Mouse (Mus musculus) left cerebral cortex, adult 8-10 months (tissue): ENCODE data around the gene Hoxb5. TPM values are rescaled to one million over a fixed set of nuclear protein-coding genes. Genes with fewer than 3 reads are reported as not detected.
A peak's percentile ranks its signal among the peaks of the same experiment; 100 is the strongest.

Experiments
- DNase-seq, 2 experiments: peaks; one replicate each; pipeline ENCODE4 v3.0.0; 2022; ENCODE audit warnings: low spot score in 2 of 2
- total RNA-seq, 4 experiments: library from RNA; stranded (reverse); gene quantifications; 2 replicates each; pipeline ENCODE4 v1.2.4; 2022

Gene Hoxb5
- total RNA-seq, 4 experiments from 2014 or later: not detected

DNA sequence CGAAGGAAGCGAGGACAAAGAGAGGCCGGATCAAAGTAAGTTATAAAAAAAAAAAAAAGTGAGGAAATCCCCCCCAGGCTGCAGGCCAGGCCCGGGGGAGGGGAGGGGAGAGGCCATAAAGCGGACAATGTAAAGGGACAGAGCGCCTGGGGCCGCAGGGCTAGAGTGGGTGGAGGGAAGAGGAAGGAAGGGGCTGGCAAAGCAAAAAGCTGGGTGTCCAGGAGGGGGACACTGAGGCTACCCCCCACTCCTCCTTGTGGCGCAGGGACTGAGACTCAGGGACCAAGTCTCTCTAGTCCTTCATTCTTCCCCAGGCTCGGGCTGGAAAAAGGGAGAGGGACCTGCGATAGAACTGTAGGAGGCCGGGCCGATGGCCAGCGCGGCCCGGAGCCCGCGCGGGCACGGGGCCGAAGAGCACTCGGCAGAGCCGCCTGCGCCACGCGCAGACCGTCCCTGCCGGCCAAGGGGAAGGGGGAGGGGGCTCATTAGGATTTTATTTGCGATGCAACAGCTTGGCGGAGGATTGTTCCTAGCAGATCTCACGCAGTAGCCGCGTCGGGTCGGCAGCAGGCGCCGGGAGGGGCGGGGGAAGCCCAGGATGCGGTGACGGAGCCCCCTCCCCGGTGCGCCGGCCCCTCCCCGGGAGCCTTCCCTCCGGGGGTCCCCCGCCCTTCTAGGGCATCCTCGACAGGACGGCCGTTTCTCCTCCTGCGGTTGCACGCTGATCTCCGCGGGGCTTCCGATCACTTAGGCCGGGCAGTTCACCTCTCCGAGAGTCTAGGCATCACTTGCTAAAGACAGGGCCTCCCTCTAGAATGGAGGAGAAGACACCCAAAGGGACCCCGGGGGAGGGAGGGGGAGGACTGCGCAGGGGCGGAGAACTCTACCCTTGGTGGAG lies 30.9 kb upstream of the Hoxb5 start:
- DNase-seq: no peak

DNA sequence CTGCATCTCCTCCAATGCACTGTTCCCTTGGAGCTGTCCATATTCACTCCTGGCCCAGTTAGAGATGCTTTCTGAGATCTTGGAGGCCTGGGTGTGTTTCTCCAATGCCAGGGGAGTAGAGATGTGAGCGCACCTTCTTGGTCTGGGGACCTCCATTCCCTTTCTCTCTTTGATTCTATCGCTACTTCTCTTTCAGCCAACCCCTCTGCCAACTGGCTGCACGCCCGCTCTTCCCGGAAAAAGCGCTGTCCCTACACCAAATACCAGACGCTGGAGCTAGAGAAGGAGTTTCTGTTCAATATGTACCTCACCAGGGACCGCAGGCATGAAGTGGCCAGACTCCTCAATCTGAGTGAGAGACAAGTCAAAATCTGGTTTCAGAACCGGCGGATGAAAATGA lies 28.7 kb upstream of the Hoxb5 start:
- no peak for DNase-seq

DNA sequence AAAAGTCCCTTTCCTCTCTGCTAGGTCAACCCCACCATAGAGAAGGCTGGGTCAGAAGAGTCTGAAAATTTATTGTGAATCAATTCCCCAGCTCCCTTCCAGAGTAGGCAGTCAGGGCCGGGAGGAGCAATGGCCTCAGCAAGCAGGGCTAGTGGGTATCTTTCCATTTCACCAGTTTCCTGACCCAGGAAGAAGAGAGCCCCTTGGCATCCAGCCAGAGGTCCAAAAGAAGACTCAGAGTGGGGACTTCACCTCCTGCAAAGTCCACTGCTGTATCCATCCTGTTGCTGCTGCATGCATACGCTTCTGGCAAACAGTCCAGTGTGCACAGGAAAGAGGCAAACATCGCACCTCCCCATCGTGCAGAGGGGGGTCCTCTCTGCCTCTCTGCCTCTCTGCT lies 27.2 kb upstream of the Hoxb5 start:
- no peak for DNase-seq

DNA sequence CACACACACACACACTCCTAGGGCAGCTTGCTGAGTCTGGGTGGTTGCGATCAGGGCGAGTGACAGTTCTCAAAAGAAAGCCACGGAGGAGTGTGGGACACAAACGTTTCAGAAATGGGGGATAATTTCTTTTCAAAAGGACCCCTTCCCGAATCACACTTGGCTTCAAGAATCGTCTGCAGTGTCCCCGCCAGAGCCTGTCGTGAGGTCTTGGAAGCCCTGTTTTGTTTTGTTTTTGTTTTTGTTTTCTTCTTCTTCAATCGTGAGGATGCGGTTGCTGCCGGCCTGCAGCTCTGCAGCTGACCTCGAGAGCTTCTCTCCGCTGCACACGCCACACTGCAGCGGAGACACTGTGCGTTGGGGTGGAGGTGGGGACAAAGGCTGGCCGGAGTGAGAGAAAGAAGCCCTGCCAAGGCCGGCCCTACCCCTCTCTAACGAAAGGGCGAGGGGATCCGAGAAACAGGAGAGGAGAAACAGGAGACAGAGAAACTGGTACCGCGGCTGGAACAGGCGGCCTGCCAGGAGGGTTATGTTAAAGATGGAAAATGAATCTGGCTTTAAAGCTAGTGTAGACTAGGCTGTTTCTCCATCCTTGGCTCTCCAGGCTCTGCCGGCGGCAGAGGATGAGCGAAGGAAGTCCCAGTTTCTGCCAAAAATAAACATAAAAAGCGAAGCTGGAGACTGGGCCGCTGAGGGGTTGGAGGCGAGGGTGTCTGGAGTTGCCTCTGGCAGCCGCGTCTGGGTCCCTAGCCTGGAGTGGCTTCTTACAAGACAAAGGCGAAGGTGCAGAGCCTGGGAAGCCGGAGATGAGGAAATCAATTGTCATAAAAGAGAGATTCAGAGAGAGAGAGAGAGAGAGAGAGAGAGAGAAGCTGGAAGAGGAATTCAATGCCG lies 25.7 kb upstream of the Hoxb5 start:
- DNase-seq: no peak

DNA sequence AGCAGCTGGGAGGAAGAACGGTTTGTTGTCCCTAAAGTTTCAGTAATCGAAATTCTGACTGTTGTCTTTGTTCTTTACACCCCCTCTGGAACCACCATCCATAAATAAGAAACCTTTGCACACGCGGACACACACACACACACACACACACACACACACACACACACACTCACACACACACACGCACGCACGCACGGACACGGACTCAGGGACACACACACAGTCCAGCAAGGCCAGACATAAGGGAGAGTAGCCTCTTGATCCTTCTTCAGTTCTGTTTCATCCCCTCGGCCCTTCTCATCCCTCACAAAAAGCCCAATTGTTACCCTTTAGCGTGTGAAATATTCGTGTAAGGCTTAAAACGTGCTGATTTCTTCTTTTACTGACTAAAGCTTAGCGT lies 24.8 kb upstream of the Hoxb5 start:
- no peak for DNase-seq

DNA sequence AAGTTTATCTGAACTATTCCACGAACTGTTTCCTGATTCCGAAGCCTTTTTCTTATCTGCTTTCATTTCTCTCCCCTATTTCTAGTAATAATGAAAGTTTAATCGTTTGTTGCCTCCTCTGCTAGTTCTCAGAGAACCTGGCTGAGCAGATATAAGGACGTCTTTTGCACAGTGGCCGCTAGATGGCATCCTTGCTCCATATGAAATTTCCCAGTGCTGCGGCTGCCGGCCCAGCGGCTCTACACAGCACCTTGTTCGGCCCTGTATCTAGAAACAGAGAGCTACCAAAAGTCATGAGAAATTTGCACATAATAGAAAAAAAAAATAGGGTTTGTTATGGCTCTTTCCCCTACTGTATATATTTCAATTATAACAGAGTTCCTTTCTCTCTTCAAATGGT lies 24.4 kb upstream of the Hoxb5 start:
- peak; percentile 38 to 56 for DNase-seq

DNA sequence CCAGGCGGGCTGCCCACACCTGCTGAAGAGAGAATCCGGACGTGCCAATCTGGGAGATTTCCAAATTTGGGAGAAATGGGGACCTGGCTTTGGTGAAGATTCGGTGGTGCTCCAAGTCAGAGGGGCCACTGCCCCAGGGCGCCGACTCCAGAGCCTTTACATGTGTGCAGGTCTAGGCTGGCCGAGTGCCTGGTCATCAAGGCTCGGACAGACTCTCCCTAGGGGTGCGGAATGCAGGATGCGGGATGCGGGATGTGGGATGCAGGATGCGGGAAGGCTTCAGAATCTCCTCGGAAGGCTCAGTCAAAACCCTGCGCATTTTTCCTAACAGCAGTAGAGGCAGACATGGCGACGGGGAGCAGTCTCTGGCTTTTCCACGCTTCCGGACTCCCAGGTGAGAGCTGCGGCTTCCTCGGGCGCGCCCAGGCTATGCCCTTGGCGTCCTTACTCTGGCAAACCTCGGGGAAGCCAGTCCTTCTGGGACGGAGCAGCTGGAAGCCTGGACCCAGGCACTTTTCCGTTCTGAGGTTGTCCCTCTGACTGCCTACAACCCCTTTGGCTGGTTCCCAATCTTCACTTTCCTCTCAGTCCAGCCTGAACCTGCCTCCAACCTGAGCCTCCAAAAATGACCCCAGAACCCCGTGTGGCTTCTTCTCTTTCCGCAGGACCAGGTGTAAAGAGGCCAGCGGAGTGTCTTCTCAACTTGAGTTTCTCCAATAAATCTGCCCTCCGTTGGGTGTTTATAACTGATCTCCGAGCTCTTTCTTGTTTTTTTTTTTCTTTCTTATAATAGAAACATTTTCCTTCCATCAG lies 23.5 kb upstream of the Hoxb5 start:
- DNase-seq: no peak

DNA sequence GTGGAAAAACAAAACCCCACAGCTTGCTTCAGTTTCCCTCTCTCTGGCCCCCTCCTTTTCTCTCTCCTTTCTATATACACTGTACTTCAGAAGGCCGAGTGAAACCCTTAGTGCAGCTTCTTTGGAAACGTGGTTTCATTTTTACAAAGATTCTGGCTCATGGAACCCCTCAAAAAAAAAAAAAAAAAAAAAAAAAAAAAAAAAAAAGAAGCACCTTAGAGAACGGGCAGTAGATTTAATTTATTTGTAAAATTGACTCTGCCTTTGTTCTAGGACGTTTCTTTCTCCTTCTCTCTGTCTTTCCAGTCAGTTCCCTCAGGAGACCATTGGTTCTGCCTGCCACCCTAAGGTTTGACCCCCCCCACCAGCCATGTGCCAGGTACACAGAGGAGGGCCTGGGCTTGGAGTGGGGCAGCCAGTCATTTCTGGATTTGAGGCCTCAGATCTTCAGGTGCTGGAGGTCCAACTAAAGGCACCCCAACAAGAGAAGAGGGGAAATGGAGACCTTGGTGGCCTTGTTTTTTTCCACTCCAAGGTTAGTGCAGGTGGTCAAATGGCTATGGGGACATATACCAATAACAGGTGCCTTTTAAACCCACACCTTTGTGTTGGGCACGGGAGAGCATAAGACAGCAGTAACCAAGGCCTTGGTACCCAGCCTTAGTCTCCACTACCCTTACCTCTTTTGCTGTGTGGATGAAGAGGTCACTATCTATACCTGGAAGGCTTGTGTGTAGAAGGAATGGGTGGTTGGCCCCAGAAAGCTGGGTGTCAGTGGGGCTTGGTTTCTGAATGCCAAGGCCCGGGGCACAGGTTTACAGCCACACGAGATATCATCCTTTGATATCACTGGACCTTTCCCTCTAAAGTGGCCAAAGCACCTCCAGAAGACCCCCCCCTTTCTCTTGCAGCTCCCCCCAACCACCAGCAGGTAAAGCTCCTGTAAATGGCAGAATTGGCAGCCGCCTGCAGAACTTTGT lies 22.4 kb upstream of the Hoxb5 start:
- DNase-seq: no peak

DNA sequence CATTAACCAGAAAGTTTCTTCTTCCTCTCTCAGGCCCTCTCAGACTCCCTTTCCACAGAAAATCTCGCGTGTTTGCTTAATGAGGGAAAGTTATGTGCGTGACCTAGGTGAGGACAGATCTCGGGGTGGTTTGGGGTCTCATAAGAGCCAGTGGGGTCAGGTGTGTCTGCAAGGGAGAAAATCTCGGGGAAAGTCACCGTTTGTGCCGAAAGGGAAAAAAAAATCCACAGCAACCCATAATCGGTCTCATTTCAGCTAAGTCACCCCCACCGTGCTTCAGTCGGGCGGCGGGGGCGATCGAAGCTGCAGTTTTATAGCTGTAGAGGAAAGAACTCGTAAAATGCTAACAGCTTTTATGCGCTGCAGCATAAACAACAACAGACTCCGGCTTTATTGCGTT lies 21.7 kb upstream of the Hoxb5 start:
- no peak for DNase-seq

DNA sequence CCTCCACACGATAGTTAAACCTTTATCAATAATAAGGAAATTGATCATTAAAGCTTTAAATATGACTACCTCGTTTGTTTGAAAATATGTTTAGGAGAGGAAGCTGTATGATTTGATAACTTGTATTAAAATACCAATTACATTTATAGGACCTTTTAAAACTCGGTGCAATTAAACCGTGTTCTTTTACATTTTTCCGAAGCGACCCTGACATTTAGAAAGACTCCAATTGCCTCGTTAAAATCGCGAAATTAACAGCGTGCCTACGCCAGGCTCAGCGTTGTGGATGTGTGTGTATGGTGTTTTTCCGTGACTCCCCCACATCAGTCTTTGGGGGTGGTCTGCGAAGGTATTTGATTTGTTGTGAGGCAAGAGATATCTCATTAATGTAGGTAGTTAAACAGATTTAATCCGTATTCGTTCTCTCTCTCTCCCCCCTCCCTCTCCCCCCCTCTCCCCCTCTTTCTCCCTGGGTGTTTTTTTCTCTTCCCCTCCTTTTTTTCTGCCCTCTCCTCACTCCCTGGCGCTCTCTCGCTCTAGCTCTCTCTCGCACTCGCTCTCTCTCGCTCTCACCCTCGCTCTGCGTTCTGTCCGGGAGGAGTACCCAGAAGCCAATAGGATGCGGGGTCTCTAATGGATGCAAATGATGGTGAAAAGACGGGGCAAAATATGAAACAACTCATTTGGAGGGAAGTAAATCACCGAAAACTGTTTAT lies 21.1 kb upstream of the Hoxb5 start, which contains the start of gene Hoxb8:
Hoxb8 (plus strand) TSS at position 51 of the 716 bp plus-strand sequence.
- no peak for DNase-seq

DNA sequence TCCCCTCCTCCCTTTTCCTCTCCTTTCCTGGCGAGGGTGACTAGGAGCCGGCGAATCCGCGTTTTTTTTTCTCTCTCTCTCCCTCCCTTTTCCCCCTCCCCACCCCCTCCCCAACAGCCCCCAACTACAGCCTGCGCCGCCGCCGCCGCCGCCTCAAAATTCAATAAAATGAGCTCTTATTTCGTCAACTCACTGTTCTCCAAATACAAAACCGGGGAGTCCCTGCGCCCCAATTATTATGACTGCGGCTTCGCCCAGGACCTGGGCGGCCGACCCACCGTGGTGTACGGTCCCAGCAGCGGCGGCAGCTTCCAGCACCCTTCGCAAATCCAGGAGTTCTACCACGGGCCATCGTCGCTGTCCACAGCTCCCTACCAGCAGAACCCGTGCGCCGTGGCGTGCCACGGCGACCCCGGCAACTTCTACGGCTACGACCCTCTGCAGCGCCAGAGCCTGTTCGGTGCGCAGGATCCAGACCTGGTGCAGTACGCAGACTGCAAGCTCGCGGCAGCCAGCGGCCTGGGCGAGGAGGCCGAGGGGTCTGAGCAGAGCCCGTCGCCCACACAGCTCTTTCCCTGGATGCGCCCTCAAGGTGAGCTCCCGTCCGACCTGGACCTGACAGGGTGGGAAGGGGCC lies 20.2 kb upstream of the Hoxb5 start:
- DNase-seq: no peak

DNA sequence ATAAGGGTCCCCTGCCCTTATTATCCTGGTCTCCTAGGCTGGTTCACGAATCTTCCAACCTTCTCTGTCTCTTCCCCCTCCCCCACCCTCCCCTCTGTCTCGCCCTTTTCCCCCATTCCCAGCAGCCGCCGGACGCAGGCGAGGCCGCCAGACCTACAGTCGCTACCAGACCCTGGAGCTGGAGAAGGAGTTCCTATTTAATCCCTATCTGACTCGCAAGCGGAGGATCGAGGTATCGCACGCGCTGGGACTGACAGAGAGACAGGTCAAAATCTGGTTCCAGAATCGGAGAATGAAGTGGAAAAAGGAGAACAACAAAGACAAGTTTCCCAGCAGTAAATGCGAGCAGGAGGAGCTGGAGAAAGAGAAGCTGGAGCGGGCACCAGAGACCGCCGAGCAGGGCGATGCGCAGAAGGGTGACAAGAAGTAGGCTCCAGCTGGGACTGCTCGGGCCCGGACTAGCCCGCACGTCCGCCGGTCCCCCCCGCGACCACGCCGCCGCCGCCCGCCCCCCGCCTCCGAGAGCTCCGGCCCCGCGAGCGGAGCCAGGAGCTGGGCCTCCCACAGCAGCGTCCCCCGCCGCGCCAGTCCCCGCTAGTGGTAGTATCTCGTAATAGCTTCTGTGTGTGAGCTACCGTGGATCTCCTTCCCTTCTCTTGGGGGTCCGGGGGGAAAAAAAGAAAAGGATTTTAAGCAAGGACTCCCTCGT lies 18.9 kb upstream of the Hoxb5 start:
- DNase-seq: no peak

DNA sequence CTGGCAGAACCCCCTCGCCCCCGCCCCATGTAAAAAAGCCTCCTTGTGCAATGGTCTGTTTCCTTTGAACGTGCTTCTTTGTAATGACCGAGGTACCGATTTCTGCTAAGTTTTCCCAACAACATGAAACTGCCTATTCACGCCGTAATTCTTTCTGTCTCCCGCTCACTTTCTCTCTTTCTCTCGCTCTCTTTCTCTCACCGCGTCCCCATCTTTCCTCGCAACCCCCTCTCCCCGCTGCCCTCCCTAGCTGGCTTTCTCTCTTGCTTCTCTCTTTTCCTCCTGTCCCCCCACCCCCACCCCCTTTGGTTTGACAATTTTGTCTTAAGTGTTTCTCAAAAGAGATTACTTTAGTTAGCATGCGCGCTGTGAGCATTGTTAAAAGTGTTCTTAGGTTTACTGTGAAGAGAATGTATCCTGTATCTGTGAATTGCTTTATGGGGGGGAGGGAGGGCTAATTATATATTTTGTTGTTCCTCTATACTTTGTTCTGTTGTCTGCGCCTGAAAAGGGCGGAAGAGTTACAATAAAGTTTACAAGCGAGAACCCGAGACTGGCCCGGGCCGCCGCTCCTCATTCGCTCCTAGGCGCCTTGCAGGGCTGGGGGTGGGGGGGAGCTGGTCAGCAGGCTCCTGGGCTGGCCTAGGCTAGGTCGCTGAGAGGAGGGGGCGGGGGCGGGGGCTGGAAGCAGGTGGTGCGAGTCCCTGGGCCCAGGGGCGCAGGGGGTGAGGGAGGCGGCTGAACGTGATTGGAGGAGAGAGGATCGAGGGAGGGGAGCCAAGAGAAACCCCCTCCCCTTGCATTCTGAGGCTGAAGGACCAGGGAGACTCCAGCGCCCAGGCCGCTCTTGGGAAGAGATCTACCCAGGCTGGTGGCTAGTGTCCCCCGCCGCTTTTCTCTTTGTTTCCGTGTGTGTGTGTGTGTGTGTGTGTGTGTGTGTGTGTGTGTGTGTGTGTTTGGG lies 18.1 kb upstream of the Hoxb5 start:
- DNase-seq: no peak

DNA sequence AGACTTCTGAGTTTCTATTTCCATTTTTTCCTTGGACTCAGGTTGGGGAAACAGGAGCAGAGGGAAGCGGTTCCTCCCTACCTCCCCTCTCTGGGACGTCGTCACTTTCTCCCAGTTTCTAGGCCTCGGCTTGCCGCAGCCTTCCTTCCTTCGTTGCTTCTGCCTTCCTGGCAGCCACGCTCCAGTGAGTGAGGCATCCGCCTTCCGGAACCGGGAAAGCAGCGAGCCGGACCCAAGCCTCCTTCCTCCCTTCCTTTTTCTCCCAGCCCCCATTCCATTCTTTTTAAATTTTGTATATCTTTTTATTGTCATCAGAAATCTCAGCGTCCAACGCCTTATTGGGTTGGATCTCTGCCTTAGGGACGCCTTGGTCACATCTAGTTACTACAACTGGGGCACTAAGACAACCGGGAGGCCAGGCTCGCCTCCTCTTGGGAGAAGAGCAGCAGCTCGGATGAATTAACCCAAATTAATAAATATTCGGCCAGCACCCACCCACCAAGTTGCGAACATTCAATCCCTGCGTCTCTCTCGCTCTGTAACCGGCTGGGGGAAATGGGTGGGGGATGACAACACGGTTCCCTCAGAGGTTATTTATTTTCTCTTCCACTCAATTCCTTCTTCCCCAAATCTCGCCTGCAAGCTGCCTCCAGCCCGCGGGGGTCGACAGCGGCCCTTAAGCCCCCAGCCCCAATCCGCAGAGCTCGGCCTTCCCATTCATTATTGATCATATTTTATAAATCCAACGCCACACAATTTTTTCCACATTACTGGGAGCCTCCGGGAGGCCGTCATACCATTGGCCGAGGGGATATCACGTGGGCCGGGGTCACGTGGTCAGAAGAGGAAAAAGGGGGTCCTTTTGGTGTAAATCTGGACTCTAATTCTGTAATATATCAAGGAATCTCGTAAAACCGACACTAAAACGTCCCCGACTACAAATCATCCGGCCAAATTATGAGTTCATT lies 17.1 kb upstream of the Hoxb5 start, which contains the start of gene Hoxb7:
Hoxb7 (plus strand) TSS at position 853 of the 968 bp plus-strand sequence.
- DNase-seq: no peak

DNA sequence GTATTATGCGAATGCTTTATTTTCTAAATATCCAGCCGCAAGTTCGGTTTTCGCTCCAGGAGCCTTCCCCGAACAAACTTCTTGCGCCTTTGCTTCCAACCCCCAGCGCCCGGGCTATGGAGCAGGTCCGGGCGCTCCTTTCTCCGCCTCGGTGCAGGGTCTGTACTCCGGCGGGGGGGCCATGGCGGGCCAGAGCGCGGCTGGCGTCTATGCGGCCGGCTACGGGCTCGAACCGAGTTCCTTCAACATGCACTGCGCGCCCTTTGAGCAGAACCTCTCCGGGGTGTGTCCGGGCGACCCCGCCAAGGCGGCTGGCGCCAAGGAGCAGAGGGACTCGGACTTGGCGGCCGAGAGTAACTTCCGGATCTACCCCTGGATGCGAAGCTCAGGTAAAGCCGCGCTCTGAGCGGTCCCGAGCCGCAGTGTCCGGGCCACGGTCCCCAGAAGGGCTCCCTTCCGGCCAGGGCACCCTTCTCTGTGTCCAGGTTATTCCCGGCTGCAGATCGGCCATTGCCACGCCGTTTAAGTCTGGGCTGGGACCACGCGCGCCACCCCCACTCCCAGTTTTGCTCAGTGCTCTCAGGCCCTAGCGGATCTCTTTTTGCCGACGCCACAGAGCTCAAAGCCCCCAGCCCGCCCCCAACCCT lies 16.3 kb upstream of the Hoxb5 start:
- DNase-seq: no peak
